In genomic region chr6:91750976-91751375, GRCm38 (mm10) we compare ENCODE assay signal across 10 mouse cellular contexts.
DNase-seq lines count a peak whose midpoint lies in the region; ATAC-seq and TF ChIP-seq lines count a peak whose summit lies in the region.
"Had no signal": no experiment of that assay in that cellular context is flagged by ENCODE, and none has a peak within 500 bp of the region (broad histone marks: within the 10 kb centered on the region; RNA-seq: fewer than 3 reads in every experiment).

No protein-coding gene starts in this region.

- ATAC-seq in forebrain, embryonic 13.5 days = 0 out of 2 replicates have a peak, but pooled peaks have one; percentile 21
- no peak; the same call in 1 of the 2 replicates for ATAC-seq in forebrain, embryonic 12.5 days (ENCODE audit: low FRiP score)
- ATAC-seq in liver, embryonic 11.5 days (replicated peaks; ENCODE audit: low FRiP score) = 0 out of 2 replicates have a peak, but pooled peaks have one; percentile 12

- TF ChIP-seq POLR2A in bone marrow, adult 2 months (IDR thresholded peaks at IDR 0.05; ENCODE audit: borderline replicate concordance, control insufficient read depth, low read depth, low read length) = no peak
- TF ChIP-seq POLR2A in olfactory bulb, adult 2 months (IDR thresholded peaks at IDR 0.05; ENCODE audit: insufficient read depth, low read depth, low read length) = no peak

- 0 out of 2 replicates have a peak, but pooled peaks cover 3% of the 10 kb centered on the region for H3K4me1 ChIP-seq in forebrain, embryonic 13.5 days
- H3K4me1 ChIP-seq in forebrain, embryonic 12.5 days = no peaks in the 10 kb centered on the region
- no peaks in the 10 kb centered on the region for H3K4me1 ChIP-seq in liver, embryonic 11.5 days (replicated peaks; ENCODE audit: control insufficient read depth, insufficient read depth, low read length)
- H3K4me1 ChIP-seq in bone marrow, adult 2 months (ENCODE audit: control insufficient read depth, insufficient read depth, low read length) = no peaks in the 10 kb centered on the region
- H3K4me1 ChIP-seq in olfactory bulb, adult 2 months (ENCODE audit: control insufficient read depth, insufficient read depth, low read length) = peaks cover 26% of the 10 kb centered on the region
- H3K4me1 ChIP-seq: hindbrain, embryonic 15.5 days had no signal

- no peak overlapping the region for H3K27ac ChIP-seq in forebrain, embryonic 13.5 days
- H3K27ac ChIP-seq in forebrain, embryonic 12.5 days = no peak overlapping the region
- no peak overlapping the region for H3K27ac ChIP-seq in liver, embryonic 11.5 days (ENCODE audit: low read depth, low read length)
- no peak overlapping the region for H3K27ac ChIP-seq in bone marrow, adult 2 months (ENCODE audit: control insufficient read depth, insufficient read depth, low read depth, low read length, poor library complexity)
- 0 out of 2 replicates have a peak overlapping the region, but pooled peaks have one; percentile 22 for H3K27ac ChIP-seq in olfactory bulb, adult 2 months (ENCODE audit: insufficient read depth, low read depth, low read length)
- H3K27ac ChIP-seq: hindbrain, embryonic 15.5 days; lung, embryonic 15.5 days had no signal

- no peak overlapping the region for H3K4me3 ChIP-seq in forebrain, embryonic 13.5 days
- H3K4me3 ChIP-seq in forebrain, embryonic 12.5 days (replicated peaks) = no peak overlapping the region
- H3K4me3 ChIP-seq in liver, embryonic 11.5 days (ENCODE audit: low read depth, low read length) = no peak overlapping the region
- H3K4me3 ChIP-seq in bone marrow, adult 2 months (replicated peaks; ENCODE audit: control insufficient read depth, low read depth, low read length) = no peak overlapping the region
- H3K4me3 ChIP-seq in olfactory bulb, adult 2 months (ENCODE audit: insufficient read depth, low read depth, low read length) = no peak overlapping the region
- H3K4me3 ChIP-seq: hindbrain, embryonic 15.5 days; lung, embryonic 15.5 days had no signal

- no peak overlapping the region for H3K4me2 ChIP-seq in forebrain, embryonic 13.5 days
- H3K4me2 ChIP-seq in forebrain, embryonic 12.5 days = no peak overlapping the region
- no peak overlapping the region for H3K4me2 ChIP-seq in liver, embryonic 11.5 days
- H3K4me2 ChIP-seq: hindbrain, embryonic 15.5 days; lung, embryonic 15.5 days had no signal

- no peak for DNase-seq in liver, embryonic 11.5 days (ENCODE audit: low spot score)
- no peak for DNase-seq in liver
- no peak for DNase-seq in ovary, adult 18-20 months (ENCODE audit: low spot score)
- DNase-seq in urinary bladder, postnatal 10 days (ENCODE audit: low spot score) = no peak

- 0 out of 2 replicates have a peak, but pooled peaks have one; percentile 5 for TF ChIP-seq CTCF in bone marrow, adult 2 months (IDR thresholded peaks at IDR 0.05; ENCODE audit: control insufficient read depth, insufficient read depth, low read length)
- TF ChIP-seq CTCF in olfactory bulb, adult 2 months (IDR thresholded peaks at IDR 0.05; ENCODE audit: insufficient read depth, low read depth, low read length) = no peak

- H3K9me3 ChIP-seq in forebrain, embryonic 13.5 days (replicated peaks) = no peaks in the 10 kb centered on the region
- H3K9me3 ChIP-seq in forebrain, embryonic 12.5 days = no peaks in the 10 kb centered on the region
- no peaks in the 10 kb centered on the region for H3K9me3 ChIP-seq in liver, embryonic 11.5 days (ENCODE audit: control insufficient read depth, low read length)
- H3K9me3 ChIP-seq: hindbrain, embryonic 15.5 days; lung, embryonic 15.5 days had no signal

- 72% methylated on average over 3 of the region's 3 CpGs for WGBS in forebrain, embryonic 13.5 days
- 60% methylated on average over 3 of the region's 3 CpGs for WGBS in forebrain, embryonic 12.5 days
- 90% methylated on average over 3 of the region's 3 CpGs for WGBS in liver, embryonic 11.5 days
- 80% methylated on average over 3 of the region's 3 CpGs for WGBS in bone marrow, adult 2 months
- 56% methylated on average over 3 of the region's 3 CpGs for WGBS in olfactory bulb, adult 2 months

- peaks cover 88% of the 10 kb centered on the region for H3K36me3 ChIP-seq in forebrain, embryonic 13.5 days (ENCODE audit: poor library complexity, severe bottlenecking)
- peaks cover 62% of the 10 kb centered on the region for H3K36me3 ChIP-seq in forebrain, embryonic 12.5 days (replicated peaks)
- H3K36me3 ChIP-seq in liver, embryonic 11.5 days (ENCODE audit: control insufficient read depth, insufficient read depth, low read length) = peaks cover 18% of the 10 kb centered on the region

- no peak overlapping the region for H3K9ac ChIP-seq in forebrain, embryonic 13.5 days
- no peak overlapping the region for H3K9ac ChIP-seq in forebrain, embryonic 12.5 days
- H3K9ac ChIP-seq in liver, embryonic 11.5 days (ENCODE audit: low read depth, low read length) = no peak overlapping the region
- H3K9ac ChIP-seq: hindbrain, embryonic 15.5 days; lung, embryonic 15.5 days had no signal

- no peaks in the 10 kb centered on the region for H3K27me3 ChIP-seq in forebrain, embryonic 13.5 days
- no peaks in the 10 kb centered on the region for H3K27me3 ChIP-seq in forebrain, embryonic 12.5 days
- H3K27me3 ChIP-seq in liver, embryonic 11.5 days (replicated peaks; ENCODE audit: control insufficient read depth, insufficient read depth, low read length) = no peaks in the 10 kb centered on the region
- H3K27me3 ChIP-seq: hindbrain, embryonic 15.5 days; lung, embryonic 15.5 days had no signal
